Mouse (Mus musculus) E14TG2a.4 (cell line): ENCODE measurements around the gene Gm42420.

ENCODE experiments used
- CTCF ChIP-seq: conservative IDR thresholded peaks from 2 replicates; pipeline ENCODE4 v1.5.1; 2014; ENCODE audit warnings: low read length
- NANOG ChIP-seq: IDR thresholded peaks from 2 replicates; pipeline ENCODE4 v1.6.1; 2014; ENCODE audit warnings: borderline replicate concordance, low read length, mixed read lengths

DNA sequence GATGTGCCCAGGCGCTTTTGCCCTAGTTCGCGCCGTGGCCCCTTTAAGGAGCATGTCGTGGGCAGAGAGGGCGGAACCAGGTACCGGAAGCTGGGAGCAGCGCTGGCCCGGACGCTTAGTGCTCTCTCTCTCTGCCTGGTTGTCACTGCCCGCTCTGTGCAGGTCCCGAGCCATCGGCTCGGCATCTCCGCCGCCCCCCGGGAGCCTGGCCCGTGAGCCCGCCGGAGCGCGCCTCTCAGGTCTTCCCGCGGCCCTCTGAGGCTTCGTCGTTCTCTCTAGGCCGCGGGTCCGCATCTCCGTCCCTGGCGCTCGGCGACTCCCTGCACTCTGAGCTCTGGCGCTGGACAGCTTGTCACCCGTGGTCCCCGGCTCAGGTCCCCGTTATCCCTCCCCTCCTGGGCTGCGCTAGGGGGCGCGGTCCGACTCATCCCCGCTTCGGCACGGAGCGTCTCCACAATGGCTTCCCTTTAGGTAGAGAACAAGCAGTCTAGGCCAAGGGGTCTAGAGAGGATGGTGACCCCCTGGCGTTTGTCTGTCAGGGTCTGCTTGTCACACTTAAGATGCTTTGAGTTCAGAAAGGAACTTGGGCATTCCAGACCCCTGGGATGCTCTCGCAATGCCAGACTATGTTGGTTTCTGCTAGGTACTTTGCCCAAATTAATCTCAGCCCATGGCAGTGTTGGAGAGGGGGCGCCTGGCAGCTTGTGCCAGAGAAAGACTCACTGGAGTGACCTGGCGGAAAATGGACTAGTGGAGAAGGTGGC lies 11.6 kb upstream of the Gm42420 start, which contains the start of gene Adck2:
- TF ChIP-seq CTCF (no peak), NANOG (no peak)
